Mouse (Mus musculus) retina, postnatal 1 day (tissue): ENCODE measurements around the gene Atp6v0b.

Source experiments
- DNase-seq: peaks from one replicate; pipeline ENCODE4 v3.0.0-alpha.2; 2012

Gene Atp6v0b

DNA sequence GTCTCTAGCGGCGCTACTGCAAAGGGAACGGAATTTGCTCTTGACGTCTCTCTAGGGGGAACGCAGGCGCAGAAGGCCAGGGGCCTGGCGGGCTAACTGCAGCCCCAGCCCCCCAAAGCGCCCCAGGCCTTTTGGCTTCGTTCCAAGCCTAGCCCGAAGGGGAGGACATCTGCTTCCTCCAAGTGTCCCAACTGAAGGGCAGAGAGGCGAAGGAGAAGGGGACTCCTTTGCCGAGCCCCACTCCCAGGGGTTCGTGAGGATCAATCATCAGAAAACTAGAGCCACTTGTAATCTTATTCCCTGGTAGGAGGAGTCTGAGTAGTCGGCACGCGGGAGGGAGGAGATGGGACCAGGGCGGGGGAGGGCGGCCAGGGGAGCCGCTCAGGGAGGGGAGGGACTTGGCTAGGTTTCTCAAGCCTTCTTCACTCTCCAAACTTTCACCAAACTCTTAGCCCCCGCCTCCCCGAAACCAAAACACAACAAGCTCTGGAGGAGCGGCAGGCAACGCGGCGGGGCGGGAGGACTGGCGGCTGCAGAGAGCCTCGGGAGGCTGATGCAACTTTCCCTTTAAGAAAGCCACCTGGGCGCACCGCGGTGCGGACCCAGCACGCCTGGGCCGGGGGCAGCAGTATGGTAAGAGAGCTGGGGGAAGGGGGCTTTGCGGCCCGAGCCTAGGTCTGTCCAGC is 52.1 kb downstream of the Atp6v0b start:
- DNase-seq: peak; percentile 82

DNA sequence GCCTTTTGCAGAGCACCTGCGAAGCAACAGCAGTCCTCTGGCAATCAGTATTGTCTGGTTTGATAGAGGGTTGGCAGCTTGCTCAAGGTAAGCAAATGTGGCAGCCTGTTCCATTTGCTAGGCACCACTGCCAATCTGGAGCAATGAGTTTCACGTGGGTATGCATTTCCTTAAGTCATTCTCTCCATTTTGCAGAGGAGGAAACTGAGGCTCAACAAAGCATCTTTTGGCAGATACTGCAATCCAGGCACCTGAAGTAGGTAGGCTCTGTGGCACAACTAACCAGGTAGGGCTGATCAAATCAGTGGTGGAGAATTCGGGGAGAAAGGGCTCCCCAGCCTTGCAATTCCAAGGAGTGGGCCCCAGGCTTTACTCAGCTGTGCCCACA is 52.7 kb downstream of the Atp6v0b start, which contains the start of gene Slc6a9:
Gene Slc6a9, plus strand, starts transcription at position 50 of the 388 bp plus-strand sequence.
- DNase-seq: no peak
